Mouse (Mus musculus): Measurements from ENCODE around the gene Commd1. TPM values are rescaled to one million over a fixed set of nuclear protein-coding genes. Genes with fewer than 3 reads are reported as not detected.

Gene Commd1
- total and polyA plus RNA-seq, 3 experiments, result 102 to 113 TPM; not detected in 1

DNA sequence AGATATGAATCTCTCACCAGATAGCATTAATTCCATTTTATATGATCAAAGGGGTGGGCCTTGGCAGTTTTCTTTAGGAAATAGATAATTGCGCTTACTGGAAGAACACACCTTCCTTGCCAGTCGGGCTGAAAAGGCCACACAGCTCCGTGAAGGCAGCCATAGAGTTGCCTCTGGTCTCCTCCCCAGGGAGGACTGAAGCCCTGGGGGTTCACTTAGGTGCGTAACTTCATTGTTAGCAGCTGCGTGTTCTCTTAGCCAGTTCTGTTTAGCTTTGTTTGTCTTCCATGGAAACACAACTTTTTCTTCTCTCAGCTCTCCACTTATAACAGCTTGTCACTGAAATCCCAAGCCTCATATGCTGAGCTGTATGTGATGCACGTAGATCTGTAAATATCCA lies 89.7 kb downstream of the Commd1 start:
- no peaks in the 10 kb centered on the region for H3K4me1 ChIP-seq (ENCODE audit: control insufficient read depth in 1 of 2, insufficient read depth in 2 of 2, low read length in 2 of 2)
- no peak for DNase-seq (ENCODE audit: low read depth, low spot score)

DNA sequence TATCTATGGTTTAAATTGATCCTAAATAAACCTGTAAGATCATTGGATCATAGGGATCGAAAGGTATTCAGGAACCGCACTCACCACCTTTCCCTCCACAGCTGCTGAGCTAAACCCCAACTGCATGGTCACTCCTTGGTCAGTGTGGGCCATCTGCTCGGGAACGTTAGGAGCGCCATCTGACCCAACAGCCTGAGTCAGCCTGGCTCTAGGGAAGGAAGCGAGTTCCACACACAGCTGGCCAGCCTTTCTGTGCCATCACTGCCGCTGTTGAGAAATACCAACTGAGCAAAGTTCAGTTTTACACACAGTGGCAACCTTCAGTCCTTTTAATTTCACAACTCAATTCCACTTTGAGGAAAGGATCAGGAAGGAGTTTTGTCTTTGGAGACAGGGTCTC lies 90.3 kb downstream of the Commd1 start:
- Histone ChIP-seq H3K36me3 (ENCODE audit: control insufficient read depth in 1 of 2, insufficient read depth in 2 of 2, low read length in 2 of 2) (no peaks in the 10 kb centered on the region), H3K27me3 (ENCODE audit: control insufficient read depth in 1 of 2, insufficient read depth in 2 of 2, low read length in 2 of 2) (no peaks in the 10 kb centered on the region), H3K9ac (ENCODE audit: control insufficient read depth, low read depth, low read length, poor library complexity, severe bottlenecking) (no peak overlapping the region), H3K4me3 (ENCODE audit: control insufficient read depth in 1 of 2, insufficient read depth in 1 of 2, low read depth in 2 of 2, low read length in 2 of 2) (no peak overlapping the region), H3K79me2 (ENCODE audit: control insufficient read depth, insufficient read depth, low read length, poor library complexity) (no peaks in the 10 kb centered on the region), H3K27ac (ENCODE audit: control insufficient read depth, low read depth, low read length) (no peak overlapping the region), H3K9me3 (replicated peaks; ENCODE audit: insufficient read depth, low read length) (no peaks in the 10 kb centered on the region), H3K4me1 (ENCODE audit: control insufficient read depth in 1 of 2, insufficient read depth in 2 of 2, low read length in 2 of 2) (no peaks in the 10 kb centered on the region)
- TF ChIP-seq EP300 (IDR thresholded peaks at IDR 0.05; ENCODE audit: low read depth in 1 of 2, low read length in 2 of 2) (no peak), POLR2AphosphoS5 (IDR thresholded peaks at IDR 0.05; ENCODE audit: borderline replicate concordance, low read depth, low read length) (no peak), NELFE (IDR thresholded peaks at IDR 0.05; ENCODE audit: low read depth, low read length) (no peak), ZMIZ1 (IDR thresholded peaks at IDR 0.05; ENCODE audit: low read depth, low read length) (no peak), POLR2A (IDR thresholded peaks at IDR 0.05; ENCODE audit: control insufficient read depth in 1 of 2, insufficient read depth in 1 of 2, low read depth in 1 of 2, low read length in 2 of 2, poor library complexity in 1 of 2) (no peak), TAL1 (IDR thresholded peaks at IDR 0.05; ENCODE audit: low read length) (no peak), RAD21 (IDR thresholded peaks at IDR 0.05; ENCODE audit: low read depth, low read length) (no peak), RCOR1 (IDR thresholded peaks at IDR 0.05; ENCODE audit: low read depth, low read length) (no peak), BHLHE40 (IDR thresholded peaks at IDR 0.05; ENCODE audit: borderline replicate concordance, low read depth, low read length) (no peak), MAX (IDR thresholded peaks at IDR 0.05; ENCODE audit: low read length) (no peak), MAZ (IDR thresholded peaks at IDR 0.05; ENCODE audit: low read depth, low read length) (no peak)
- no peak for DNase-seq (ENCODE audit: low read depth, low spot score)

More for the DNA sequence above, 89.7 kb downstream of the Commd1 start:
- H3K27me3 ChIP-seq (ENCODE audit: control insufficient read depth in 1 of 2, insufficient read depth in 2 of 2, low read length in 2 of 2), result no peaks in the 10 kb centered on the region
- TF ChIP-seq NELFE (IDR thresholded peaks at IDR 0.05; ENCODE audit: low read depth, low read length) (no peak), ELF1 (IDR thresholded peaks at IDR 0.05; ENCODE audit: low read depth, low read length) (no peak), KAT2A (conservative IDR thresholded peaks at IDR 0.05; ENCODE audit: low read depth, low read length) (no peak), UBTF (IDR thresholded peaks at IDR 0.05; ENCODE audit: borderline replicate concordance, insufficient read depth, low read depth, low read length) (no peak), POLR2AphosphoS5 (IDR thresholded peaks at IDR 0.05; ENCODE audit: borderline replicate concordance, low read depth, low read length) (no peak), MEF2A (IDR thresholded peaks at IDR 0.05; ENCODE audit: extremely low read depth, insufficient replicate concordance, low read depth, low read length, poor library complexity, severe bottlenecking) (no peak), MAX (IDR thresholded peaks at IDR 0.05; ENCODE audit: low read length) (no peak), SIN3A (IDR thresholded peaks at IDR 0.05; ENCODE audit: low read length) (no peak), BHLHE40 (IDR thresholded peaks at IDR 0.05; ENCODE audit: borderline replicate concordance, low read depth, low read length) (no peak), CHD2 (IDR thresholded peaks at IDR 0.05; ENCODE audit: low read length) (no peak), MXI1 (IDR thresholded peaks at IDR 0.05; ENCODE audit: low read depth, low read length) (no peak), CHD1 (IDR thresholded peaks at IDR 0.05; ENCODE audit: low read depth, low read length) (no peak), MYC (IDR thresholded peaks at IDR 0.05; ENCODE audit: low read depth, low read length) (no peak), USF1 (IDR thresholded peaks at IDR 0.05; ENCODE audit: low read depth, low read length) (no peak), POLR2A (IDR thresholded peaks at IDR 0.05; ENCODE audit: control insufficient read depth in 1 of 2, insufficient read depth in 1 of 2, low read depth in 1 of 2, low read length in 2 of 2, poor library complexity in 1 of 2) (no peak), TBP (IDR thresholded peaks at IDR 0.05; ENCODE audit: low read depth, low read length) (no peak), ETS1 (IDR thresholded peaks at IDR 0.05; ENCODE audit: low read depth, low read length) (no peak), ZNF384 (IDR thresholded peaks at IDR 0.05; ENCODE audit: low read depth, low read length) (no peak), JUND (IDR thresholded peaks at IDR 0.05; ENCODE audit: low read depth, low read length) (no peak), SMC3 (IDR thresholded peaks at IDR 0.05; ENCODE audit: low read depth, low read length) (no peak)
- no peak overlapping the region for H3K9ac ChIP-seq (ENCODE audit: control insufficient read depth, low read depth, low read length, poor library complexity, severe bottlenecking)
- H3K79me2 ChIP-seq (ENCODE audit: control insufficient read depth, insufficient read depth, low read length, poor library complexity), result no peaks in the 10 kb centered on the region
- H3K27ac ChIP-seq (ENCODE audit: control insufficient read depth, low read depth, low read length), result no peak overlapping the region
- H3K36me3 ChIP-seq (ENCODE audit: control insufficient read depth in 1 of 2, insufficient read depth in 2 of 2, low read length in 2 of 2), result no peaks in the 10 kb centered on the region
- H3K4me3 ChIP-seq (ENCODE audit: control insufficient read depth in 1 of 2, insufficient read depth in 1 of 2, low read depth in 2 of 2, low read length in 2 of 2), result no peak overlapping the region
- H3K9me3 ChIP-seq (replicated peaks; ENCODE audit: insufficient read depth, low read length), result no peaks in the 10 kb centered on the region
